Mouse (Mus musculus): ENCODE measurements around the gene Abca3.
A peak's percentile ranks its signal among the peaks of the same experiment; 100 is the strongest.

DNA sequence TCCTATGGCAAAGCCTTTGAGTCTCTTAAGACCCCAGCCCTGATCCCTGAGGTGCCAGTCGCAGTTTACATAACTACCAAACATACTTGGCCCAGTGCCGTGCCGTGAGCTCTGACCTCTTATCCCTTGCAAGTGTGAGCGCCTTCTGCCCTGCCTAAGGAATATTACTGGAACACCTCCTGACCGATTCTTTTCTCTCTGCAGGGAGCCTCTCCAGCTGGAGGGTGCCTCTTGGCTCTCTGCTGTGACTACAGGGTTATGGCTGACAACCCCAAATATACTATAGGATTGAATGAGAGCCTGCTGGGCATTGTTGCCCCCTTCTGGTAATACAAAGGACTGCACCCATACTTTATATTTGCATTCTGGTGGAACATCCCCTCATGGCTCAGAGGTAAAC, 85.3 kb downstream of the Abca3 start:
- TF ChIP-seq CTCF (IDR thresholded peaks at IDR 0.05; ENCODE audit: low read depth), result peak; percentile 87
- TF ChIP-seq EP300 (IDR thresholded peaks at IDR 0.05; ENCODE audit: low read depth), result no peak

All from liver, postnatal 0 days (tissue).